Mouse (Mus musculus): Measurements from ENCODE around the gene Dcps.

- no peak for TF ChIP-seq POLR2A (IDR thresholded peaks at IDR 0.05; ENCODE audit: extremely low read depth, insufficient read depth, low read length)
- no peak for TF ChIP-seq CTCF (IDR thresholded peaks at IDR 0.05; ENCODE audit: extremely low read depth, insufficient read depth, low read length)
Measured at GRCm38 (mm10) chr9:35115804-35116203, 60.1 kb downstream of the Dcps start.
